Mouse (Mus musculus): ENCODE results near the gene Ddhd1.

DNA sequence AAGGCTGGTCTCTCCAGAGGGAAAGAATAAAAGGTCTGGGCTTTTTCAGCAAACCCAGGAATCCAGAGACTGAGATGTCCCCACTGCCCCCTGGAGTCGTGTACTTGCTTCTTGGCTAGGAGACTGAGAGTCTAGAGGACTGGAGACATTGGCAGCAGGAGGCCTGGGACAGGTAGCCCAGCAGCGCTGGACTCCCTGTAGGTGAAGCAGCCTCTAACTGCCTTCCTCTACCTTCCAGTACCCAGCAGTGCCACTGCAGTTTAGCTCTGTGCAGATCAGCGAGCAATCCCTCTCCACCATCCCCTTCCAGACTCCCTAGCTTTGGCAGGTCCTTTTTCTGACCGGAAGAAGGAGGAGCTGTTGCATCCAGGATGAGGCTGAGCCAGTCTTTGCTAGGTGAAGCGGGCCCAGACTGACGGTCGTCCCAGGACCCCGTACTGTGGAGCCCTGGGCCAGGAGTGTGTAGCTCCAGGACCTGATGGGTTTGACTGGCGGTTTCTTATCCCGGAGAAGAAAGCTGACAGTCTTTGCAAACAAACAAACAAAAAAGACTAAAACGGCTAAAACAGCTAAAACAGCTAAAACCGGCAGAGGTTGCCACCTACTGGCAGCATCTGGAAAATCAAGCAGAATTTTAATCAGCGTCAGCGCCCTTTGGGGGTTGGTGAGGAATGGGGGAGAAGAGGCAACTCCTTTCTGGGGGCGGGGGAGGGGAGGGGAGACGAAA lies 32.7 kb upstream of the Ddhd1 start:
- TF ChIP-seq POLR2A (IDR thresholded peaks at IDR 0.05; ENCODE audit: insufficient read length, low read depth) = no peak
- no peak for TF ChIP-seq CEBPB (IDR thresholded peaks at IDR 0.05; ENCODE audit: insufficient read depth, poor library complexity, severe bottlenecking)
- TF ChIP-seq MAX (IDR thresholded peaks at IDR 0.05; ENCODE audit: low read depth) = no peak
- TF ChIP-seq TCF12 (IDR thresholded peaks at IDR 0.05; ENCODE audit: insufficient read depth, poor library complexity, severe bottlenecking) = no peak
- TF ChIP-seq E2F4 (IDR thresholded peaks at IDR 0.05; ENCODE audit: insufficient read depth) = no peak
- TF ChIP-seq USF1 (IDR thresholded peaks at IDR 0.05; ENCODE audit: low read depth) = no peak
- TF ChIP-seq MYOG (IDR thresholded peaks at IDR 0.05; ENCODE audit: control insufficient read depth in 1 of 3, insufficient read depth in 1 of 3, insufficient read length in 2 of 3, low read depth in 2 of 3) = no peak
- no peak for TF ChIP-seq POLR2AphosphoS2 (IDR thresholded peaks at IDR 0.05; ENCODE audit: insufficient read length, low read depth)
- no peak for TF ChIP-seq SRF (IDR thresholded peaks at IDR 0.05; ENCODE audit: control insufficient read depth, insufficient read length, low read depth)

Measured in myocyte (in vitro differentiated cells).